Mouse (Mus musculus): ENCODE data around the gene Mbtd1. TPM values are rescaled to one million over a fixed set of nuclear protein-coding genes. Genes with fewer than 3 reads are reported as not detected.

Gene Mbtd1
- polyA plus RNA-seq, 1 experiment from 2014 or later, result 16.4 TPM

- ATAC-seq (ENCODE audit: insufficient number of reproducible peaks, insufficient read depth, low FRiP score, low read depth), result no peak
- no peaks in the 10 kb centered on the region for H3K27me3 ChIP-seq (ENCODE audit: control insufficient read depth, insufficient read depth, low read length)
- H3K27ac ChIP-seq (replicated peaks in 1 of 2; ENCODE audit: control insufficient read depth in 1 of 2, insufficient read depth in 1 of 2, low read depth in 2 of 2, low read length in 2 of 2), result no peak overlapping the region
- no peaks in the 10 kb centered on the region for H3K9me3 ChIP-seq (ENCODE audit: control insufficient read depth, low read length)
- no peak overlapping the region for H3K4me3 ChIP-seq (ENCODE audit: control insufficient read depth in 1 of 2, insufficient read depth in 1 of 2, low read depth in 1 of 2, low read length in 2 of 2)
- peaks cover 3 to 6% of the 10 kb centered on the region in 2 experiments; a peak in 2 of 4 replicates for H3K4me1 ChIP-seq (ENCODE audit: control insufficient read depth in 2 of 2, insufficient read depth in 2 of 2, low read length in 2 of 2)
- WGBS, result 50% methylated on average over 1 of the region's 1 CpGs
- peaks cover 14% of the 10 kb centered on the region for H3K36me3 ChIP-seq (ENCODE audit: control insufficient read depth, insufficient read depth, low read length)
- no peak overlapping the region for H3K4me2 ChIP-seq (ENCODE audit: low read length)
- H3K9ac ChIP-seq (ENCODE audit: low read length), result no peak overlapping the region
Measured at GRCm38 (mm10) chr11:93969799-93970198, 84.1 kb downstream of the Mbtd1 start.

- 83% methylated on average over 5 of the region's 5 CpGs for WGBS
- Histone ChIP-seq H3K9ac (ENCODE audit: low read length) (no peak overlapping the region), H3K4me1 (ENCODE audit: control insufficient read depth in 2 of 2, insufficient read depth in 2 of 2, low read length in 2 of 2) (0 out of 4 replicates have a peak, but pooled peaks cover 0 to 3% of the 10 kb centered on the region in 2 experiments), H3K4me3 (ENCODE audit: control insufficient read depth in 1 of 2, insufficient read depth in 1 of 2, low read depth in 1 of 2, low read length in 2 of 2) (no peak overlapping the region), H3K36me3 (ENCODE audit: control insufficient read depth, insufficient read depth, low read length) (no peaks in the 10 kb centered on the region), H3K4me2 (ENCODE audit: low read length) (no peak overlapping the region), H3K27me3 (ENCODE audit: control insufficient read depth, insufficient read depth, low read length) (no peaks in the 10 kb centered on the region), H3K27ac (replicated peaks in 1 of 2; ENCODE audit: control insufficient read depth in 1 of 2, insufficient read depth in 1 of 2, low read depth in 2 of 2, low read length in 2 of 2) (no peak overlapping the region), H3K9me3 (ENCODE audit: control insufficient read depth, low read length) (no peaks in the 10 kb centered on the region)
- no peak for ATAC-seq (ENCODE audit: insufficient number of reproducible peaks, insufficient read depth, low FRiP score, low read depth)
Measured at GRCm38 (mm10) chr11:93972951-93973350, 87.3 kb downstream of the Mbtd1 start.

- no peak overlapping the region for H3K27ac ChIP-seq (replicated peaks in 1 of 2; ENCODE audit: control insufficient read depth in 1 of 2, insufficient read depth in 1 of 2, low read depth in 2 of 2, low read length in 2 of 2)
- no peak for ATAC-seq (ENCODE audit: insufficient number of reproducible peaks, insufficient read depth, low FRiP score, low read depth)
- H3K4me2 ChIP-seq (ENCODE audit: low read length), result no peak overlapping the region
- no peak overlapping the region for H3K4me3 ChIP-seq (ENCODE audit: control insufficient read depth in 1 of 2, insufficient read depth in 1 of 2, low read depth in 1 of 2, low read length in 2 of 2)
- no peak overlapping the region for H3K9ac ChIP-seq (ENCODE audit: low read length)
- WGBS, result 65% methylated on average over 6 of the region's 6 CpGs
- H3K4me1 ChIP-seq (ENCODE audit: control insufficient read depth in 2 of 2, insufficient read depth in 2 of 2, low read length in 2 of 2), result no peaks in the 10 kb centered on the region
- H3K36me3 ChIP-seq (ENCODE audit: control insufficient read depth, insufficient read depth, low read length), result no peaks in the 10 kb centered on the region
- H3K9me3 ChIP-seq (ENCODE audit: control insufficient read depth, low read length), result no peaks in the 10 kb centered on the region
- no peaks in the 10 kb centered on the region for H3K27me3 ChIP-seq (ENCODE audit: control insufficient read depth, insufficient read depth, low read length)
Measured at GRCm38 (mm10) chr11:93979502-93980049, 93.9 kb downstream of the Mbtd1 start.

- no peaks in the 10 kb centered on the region for H3K9me3 ChIP-seq (ENCODE audit: control insufficient read depth, low read length)
- H3K36me3 ChIP-seq (ENCODE audit: control insufficient read depth, insufficient read depth, low read length), result no peaks in the 10 kb centered on the region
- peaks cover 19% of the 10 kb centered on the region in 2 experiments for H3K4me1 ChIP-seq (ENCODE audit: control insufficient read depth in 2 of 2, insufficient read depth in 2 of 2, low read length in 2 of 2)
- no peak for ATAC-seq (ENCODE audit: insufficient number of reproducible peaks, insufficient read depth, low FRiP score, low read depth)
- no peaks in the 10 kb centered on the region for H3K27me3 ChIP-seq (ENCODE audit: control insufficient read depth, insufficient read depth, low read length)
- no peak overlapping the region for H3K9ac ChIP-seq (ENCODE audit: low read length)
- 89% methylated on average over 3 of the region's 3 CpGs for WGBS
- no peak overlapping the region for H3K4me2 ChIP-seq (ENCODE audit: low read length)
- no peak overlapping the region for H3K4me3 ChIP-seq (ENCODE audit: control insufficient read depth in 1 of 2, insufficient read depth in 1 of 2, low read depth in 1 of 2, low read length in 2 of 2)
- H3K27ac ChIP-seq (replicated peaks in 1 of 2; ENCODE audit: control insufficient read depth in 1 of 2, insufficient read depth in 1 of 2, low read depth in 2 of 2, low read length in 2 of 2), result no peak overlapping the region
Measured at GRCm38 (mm10) chr11:93984619-93985018, 99.0 kb downstream of the Mbtd1 start.

GRCm38 (mm10) chr11:93985265-93985664 lies 99.6 kb downstream of the Mbtd1 start:
- Histone ChIP-seq H3K4me1 (ENCODE audit: control insufficient read depth in 2 of 2, insufficient read depth in 2 of 2, low read length in 2 of 2) (peaks cover 19 to 20% of the 10 kb centered on the region in 2 experiments), H3K9ac (ENCODE audit: low read length) (no peak overlapping the region), H3K4me2 (ENCODE audit: low read length) (no peak overlapping the region), H3K27me3 (ENCODE audit: control insufficient read depth, insufficient read depth, low read length) (no peaks in the 10 kb centered on the region), H3K36me3 (ENCODE audit: control insufficient read depth, insufficient read depth, low read length) (no peaks in the 10 kb centered on the region), H3K4me3 (ENCODE audit: control insufficient read depth in 1 of 2, insufficient read depth in 1 of 2, low read depth in 1 of 2, low read length in 2 of 2) (no peak overlapping the region), H3K27ac (replicated peaks in 1 of 2; ENCODE audit: control insufficient read depth in 1 of 2, insufficient read depth in 1 of 2, low read depth in 2 of 2, low read length in 2 of 2) (no peak overlapping the region), H3K9me3 (ENCODE audit: control insufficient read depth, low read length) (no peaks in the 10 kb centered on the region)
- WGBS, result 81% methylated on average over 5 of the region's 5 CpGs
- ATAC-seq (ENCODE audit: insufficient number of reproducible peaks, insufficient read depth, low FRiP score, low read depth), result no peak

- no peak overlapping the region for H3K9ac ChIP-seq (ENCODE audit: low read length)
- no peaks in the 10 kb centered on the region for H3K27me3 ChIP-seq (ENCODE audit: control insufficient read depth, insufficient read depth, low read length)
- ATAC-seq (ENCODE audit: insufficient number of reproducible peaks, insufficient read depth, low FRiP score, low read depth), result no peak
Measured at GRCm38 (mm10) chr11:93986298-93986697, 100.6 kb downstream of the Mbtd1 start.

GRCm38 (mm10) chr11:93987026-93987425 lies 101.4 kb downstream of the Mbtd1 start:
- WGBS, result 81% methylated on average over 4 of the region's 4 CpGs
- no peaks in the 10 kb centered on the region for H3K9me3 ChIP-seq (ENCODE audit: control insufficient read depth, low read length)
- ATAC-seq (ENCODE audit: insufficient number of reproducible peaks, insufficient read depth, low FRiP score, low read depth), result no peak
- H3K4me3 ChIP-seq (ENCODE audit: control insufficient read depth in 1 of 2, insufficient read depth in 1 of 2, low read depth in 1 of 2, low read length in 2 of 2), result no peak overlapping the region
- no peaks in the 10 kb centered on the region for H3K36me3 ChIP-seq (ENCODE audit: control insufficient read depth, insufficient read depth, low read length)
- H3K9ac ChIP-seq (ENCODE audit: low read length), result 0 out of 2 replicates have a peak overlapping the region, but pooled peaks have one; percentile 17
- 0 out of 2 replicates have a peak overlapping the region, but pooled peaks have one; percentile 9 for H3K4me2 ChIP-seq (ENCODE audit: low read length)
- peaks cover 19 to 20% of the 10 kb centered on the region in 2 experiments for H3K4me1 ChIP-seq (ENCODE audit: control insufficient read depth in 2 of 2, insufficient read depth in 2 of 2, low read length in 2 of 2)
- H3K27me3 ChIP-seq (ENCODE audit: control insufficient read depth, insufficient read depth, low read length), result no peaks in the 10 kb centered on the region
- H3K27ac ChIP-seq (replicated peaks in 1 of 2; ENCODE audit: control insufficient read depth in 1 of 2, insufficient read depth in 1 of 2, low read depth in 2 of 2, low read length in 2 of 2), result peak overlapping the region; percentile 94 to 99

More at GRCm38 (mm10) chr11:93986298-93986697, 100.6 kb downstream of the Mbtd1 start:
- no peak overlapping the region for H3K27ac ChIP-seq (replicated peaks in 1 of 2; ENCODE audit: control insufficient read depth in 1 of 2, insufficient read depth in 1 of 2, low read depth in 2 of 2, low read length in 2 of 2)
- H3K36me3 ChIP-seq (ENCODE audit: control insufficient read depth, insufficient read depth, low read length), result no peaks in the 10 kb centered on the region
- no peaks in the 10 kb centered on the region for H3K9me3 ChIP-seq (ENCODE audit: control insufficient read depth, low read length)
- peaks cover 19 to 20% of the 10 kb centered on the region in 2 experiments for H3K4me1 ChIP-seq (ENCODE audit: control insufficient read depth in 2 of 2, insufficient read depth in 2 of 2, low read length in 2 of 2)
- no peak overlapping the region for H3K4me3 ChIP-seq (ENCODE audit: control insufficient read depth in 1 of 2, insufficient read depth in 1 of 2, low read depth in 1 of 2, low read length in 2 of 2)
- H3K4me2 ChIP-seq (ENCODE audit: low read length), result no peak overlapping the region
